Mouse (Mus musculus): ENCODE data around the gene Tbc1d9.
A peak's percentile ranks its signal among the peaks of the same experiment; 100 is the strongest.

Tbc1d9 gene

GRCm38 (mm10) chr8:83181851-83182482 lies 16.8 kb downstream of the Tbc1d9 start:
- no peak for DNase-seq

- no peak for DNase-seq
These were observed 17.6 kb downstream of the Tbc1d9 start for GRCm38 (mm10) chr8:83182784-83183183.

GRCm38 (mm10) chr8:83186376-83186775 lies 21.2 kb downstream of the Tbc1d9 start:
- DNase-seq, result peak in 1 of 2 experiments; percentile 9

- DNase-seq, result no peak
These were observed 22.3 kb downstream of the Tbc1d9 start for GRCm38 (mm10) chr8:83187363-83187962.

GRCm38 (mm10) chr8:83189538-83190095 lies 24.5 kb downstream of the Tbc1d9 start:
- no peak for DNase-seq

- DNase-seq, result no peak
These were observed 30.9 kb downstream of the Tbc1d9 start for GRCm38 (mm10) chr8:83196088-83196487.

- no peak for DNase-seq
These were observed 34.6 kb downstream of the Tbc1d9 start for GRCm38 (mm10) chr8:83199715-83200114.

- no peak for DNase-seq
These were observed 35.3 kb downstream of the Tbc1d9 start for GRCm38 (mm10) chr8:83200191-83201177.

- no peak for DNase-seq
These were observed 37.8 kb downstream of the Tbc1d9 start for GRCm38 (mm10) chr8:83202946-83203345.

GRCm38 (mm10) chr8:83205907-83206306 lies 40.8 kb downstream of the Tbc1d9 start:
- DNase-seq, result no peak

GRCm38 (mm10) chr8:83209581-83209980 lies 44.4 kb downstream of the Tbc1d9 start:
- DNase-seq, result no peak

GRCm38 (mm10) chr8:83210676-83211075 lies 45.5 kb downstream of the Tbc1d9 start:
- DNase-seq, result no peak

- DNase-seq, result peak; percentile 15 to 42
These were observed 49.9 kb downstream of the Tbc1d9 start for GRCm38 (mm10) chr8:83215065-83215464.

GRCm38 (mm10) chr8:83216520-83216919 lies 51.4 kb downstream of the Tbc1d9 start:
- DNase-seq, result no peak

- no peak for DNase-seq
These were observed 52.0 kb downstream of the Tbc1d9 start for GRCm38 (mm10) chr8:83217196-83217595.

- DNase-seq, result no peak
These were observed 52.7 kb downstream of the Tbc1d9 start for GRCm38 (mm10) chr8:83217891-83218290.

- no peak for DNase-seq
These were observed 54.2 kb downstream of the Tbc1d9 start for GRCm38 (mm10) chr8:83219392-83219791.

- DNase-seq, result no peak
These were observed 55.6 kb downstream of the Tbc1d9 start for GRCm38 (mm10) chr8:83220746-83221145.

- DNase-seq, result no peak
These were observed 59.7 kb downstream of the Tbc1d9 start for GRCm38 (mm10) chr8:83224754-83225416.

GRCm38 (mm10) chr8:83225598-83225997 lies 60.4 kb downstream of the Tbc1d9 start:
- DNase-seq, result no peak

GRCm38 (mm10) chr8:83227336-83227735 lies 62.2 kb downstream of the Tbc1d9 start:
- DNase-seq, result no peak

- DNase-seq, result peak in 1 of 2 experiments; percentile 47
These were observed 67.9 kb downstream of the Tbc1d9 start for GRCm38 (mm10) chr8:83233099-83233498.

- no peak for DNase-seq
These were observed 74.2 kb downstream of the Tbc1d9 start for GRCm38 (mm10) chr8:83239341-83239740.

Measured in kidney, postnatal 36 days (tissue).